Mouse (Mus musculus) thymus, adult 2 months (tissue): ENCODE results near the gene Tnrc6b.

ENCODE experiments used
- CTCF ChIP-seq: fragments of 200-500 bp; IDR thresholded peaks from 2 replicates; pipeline ENCODE4 v1.5.1; 2012; ENCODE audit warnings: mild to moderate bottlenecking, control low read depth, low read length, moderate library complexity, borderline replicate concordance; ENCODE audit not compliant: control insufficient read depth, poor library complexity, insufficient read depth; ENCODE audit errors: extremely low read depth
- POLR2A ChIP-seq: fragments of 200-500 bp; IDR thresholded peaks from 2 replicates; pipeline ENCODE4 v1.6.1; 2012; ENCODE audit warnings: mild to moderate bottlenecking, low read length, control low read depth, moderate library complexity; ENCODE audit not compliant: control insufficient read depth, poor library complexity, insufficient read depth; ENCODE audit errors: extremely low read depth

DNA sequence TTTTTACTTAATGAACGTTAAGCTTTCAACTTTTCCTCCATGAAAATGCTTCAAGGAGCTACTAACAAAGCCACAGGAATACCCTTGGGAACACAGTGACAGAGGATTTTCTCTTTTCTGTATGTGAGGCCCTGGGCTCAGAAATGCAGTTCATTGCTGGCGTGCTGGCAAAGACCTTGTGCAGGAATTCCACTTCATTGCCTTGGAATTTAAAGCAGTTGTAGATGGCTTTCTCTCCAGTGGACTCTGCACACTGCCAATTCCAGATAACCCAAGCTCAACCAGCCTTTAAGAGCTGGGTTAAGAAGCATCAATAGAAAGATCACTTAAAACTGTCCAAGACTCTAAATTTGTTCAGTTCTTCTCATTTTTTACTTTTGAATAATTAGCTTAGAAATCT is 204.7 kb downstream of the Tnrc6b start:
- TF ChIP-seq POLR2A (no peak), CTCF (no peak)
